Mouse (Mus musculus) testis, adult 2 months (tissue): Measurements from ENCODE around the gene Olfr1297.

Source experiments
- CTCF ChIP-seq: fragments of 200-500 bp; IDR thresholded peaks from 2 replicates; pipeline ENCODE4 v1.5.1; 2012; ENCODE audit warnings: low read depth, mild to moderate bottlenecking, inconsistent platforms, low read length, moderate library complexity; ENCODE audit not compliant: control insufficient read depth, insufficient read depth, insufficient replicate concordance
- POLR2A ChIP-seq: fragments of 200-500 bp; IDR thresholded peaks from 2 replicates; pipeline ENCODE4 v1.6.1; 2012; ENCODE audit warnings: low read depth, mild to moderate bottlenecking, inconsistent platforms, low read length, moderate library complexity; ENCODE audit not compliant: control insufficient read depth

DNA sequence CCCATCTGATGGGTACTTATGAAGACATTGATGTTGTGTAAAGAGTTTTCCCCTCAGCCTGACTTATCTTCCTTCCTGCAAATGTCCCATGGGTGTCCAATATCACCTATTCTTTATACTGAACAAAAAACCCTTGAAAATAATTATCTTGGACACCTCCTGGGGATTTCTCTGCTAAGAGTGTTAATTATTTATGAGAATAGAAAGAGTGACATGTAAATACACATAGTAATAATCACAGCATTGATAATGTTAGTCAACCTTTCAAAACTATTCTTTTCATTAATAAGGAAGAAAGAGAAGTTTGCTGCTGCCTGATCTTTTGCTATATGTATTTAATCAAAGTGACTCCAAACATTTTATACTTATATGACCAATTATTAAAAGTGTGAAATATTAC, 56.7 kb downstream of the Olfr1297 start, which contains the start of gene Olfr1295:
- TF ChIP-seq POLR2A (no peak), CTCF (no peak)
